Mouse (Mus musculus) c-Kit-positive CD71-positive TER-119-positive erythroid progenitor cells, embryonic 14.5 days (primary cell): ENCODE results near the gene Ndufv3.
A peak's percentile ranks its signal among the peaks of the same experiment; 100 is the strongest.

ENCODE experiments used
- DNase-seq: peaks from one replicate; pipeline ENCODE4 v3.0.0-alpha.2; 2013; ENCODE audit warnings: low spot score

The Ndufv3 gene

GRCm38 (mm10) chr17:31519946-31520838, at the start of gene Ndufv3, which contains the start of gene Wdr4:
Ndufv3 (plus strand) TSS chr17:31520115.
Wdr4 (minus strand) TSS chr17:31519980.
- DNase-seq: peak; percentile 100

- no peak for DNase-seq
Measured at GRCm38 (mm10) chr17:31470766-31471418, 49.0 kb upstream of the Ndufv3 start.

GRCm38 (mm10) chr17:31474388-31474787, 45.5 kb upstream of the Ndufv3 start:
- no peak for DNase-seq

DNA sequence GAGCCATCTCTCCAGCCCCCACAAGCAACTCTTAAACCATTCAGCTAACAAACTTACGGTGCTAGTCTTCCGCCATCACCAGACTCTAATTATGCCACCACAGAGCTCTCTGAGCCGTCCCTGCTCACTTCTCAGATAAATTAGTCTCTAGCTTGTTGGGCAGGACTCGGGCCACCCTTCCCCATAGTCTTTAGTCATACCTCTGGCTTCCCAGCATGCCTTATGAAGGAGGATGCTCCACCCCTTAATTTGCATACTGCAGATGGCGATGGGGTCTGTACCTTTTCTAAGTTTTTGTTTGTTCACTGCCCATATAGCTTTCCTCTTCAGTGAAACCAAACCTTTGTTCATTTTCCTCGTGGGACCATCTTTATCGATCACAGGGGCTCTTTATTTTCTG, 41.3 kb upstream of the Ndufv3 start:
- DNase-seq: no peak

DNA sequence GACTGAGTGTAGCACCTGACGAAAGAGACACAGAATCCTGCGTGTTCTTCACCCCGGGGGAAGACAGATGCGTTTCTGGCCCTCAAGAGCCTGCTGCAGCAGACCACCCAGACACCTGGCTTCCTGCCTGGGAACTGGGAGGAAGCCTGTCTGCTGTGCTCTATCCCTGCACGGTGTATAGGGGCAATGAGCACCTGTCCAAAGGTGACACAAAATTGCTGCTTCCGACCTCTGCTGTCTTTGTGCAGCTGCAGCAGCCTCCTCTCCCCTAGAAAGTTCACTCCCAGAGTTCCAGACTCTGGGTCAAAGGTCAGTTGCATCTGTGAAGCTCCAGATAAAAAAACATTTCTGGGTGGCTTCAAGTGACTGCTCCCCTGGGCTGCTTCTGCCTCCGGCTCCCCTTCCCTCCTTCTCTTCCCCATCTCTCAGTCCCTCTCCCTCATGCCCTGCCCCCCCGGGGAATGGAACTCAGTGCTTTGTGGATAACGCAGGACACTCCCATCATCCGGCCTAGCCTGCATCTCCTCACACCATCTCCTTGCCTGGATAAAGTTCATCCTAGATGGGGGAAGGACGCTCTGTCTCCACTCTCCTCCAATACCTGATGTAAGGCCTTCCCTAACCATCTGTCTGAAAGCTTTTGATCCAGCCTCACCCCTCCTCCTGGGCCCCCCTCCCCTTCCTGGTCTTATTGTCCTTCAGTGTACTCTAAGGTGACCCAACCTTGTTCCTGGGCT, 40.6 kb upstream of the Ndufv3 start:
- no peak for DNase-seq

DNA sequence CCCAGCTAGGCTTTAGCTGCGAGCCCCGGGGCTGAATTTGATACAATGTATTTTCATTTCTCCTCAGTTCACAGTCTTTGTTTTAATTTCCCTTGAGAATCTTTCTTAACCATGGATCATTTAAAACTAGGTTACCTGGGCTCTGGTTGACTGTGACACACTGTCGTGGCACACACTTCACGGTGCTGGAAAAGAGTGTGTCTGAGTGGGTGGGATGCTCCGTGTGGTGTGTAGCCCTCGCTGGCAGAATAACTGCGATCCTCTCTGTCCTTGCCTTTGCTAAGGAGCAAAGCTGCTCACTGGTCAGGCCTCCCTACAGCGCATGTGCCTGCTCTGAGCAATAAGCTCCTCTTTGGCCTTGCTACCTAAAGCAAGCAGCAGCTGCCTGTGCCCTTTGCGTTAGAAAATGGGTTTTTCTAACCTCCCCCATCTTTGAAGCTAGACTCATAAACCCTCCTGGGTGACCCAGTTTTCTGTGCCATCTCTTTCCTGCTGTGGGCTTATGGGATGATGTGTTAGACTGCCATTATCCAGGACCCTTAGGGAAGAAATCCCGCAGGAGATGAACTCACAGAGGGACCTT, 33.2 kb upstream of the Ndufv3 start:
- DNase-seq: no peak

- no peak for DNase-seq
Measured at GRCm38 (mm10) chr17:31487433-31488060, 32.4 kb upstream of the Ndufv3 start.

- no peak for DNase-seq
Measured at GRCm38 (mm10) chr17:31491355-31491754, 28.6 kb upstream of the Ndufv3 start.

GRCm38 (mm10) chr17:31492416-31492815, 27.5 kb upstream of the Ndufv3 start:
- peak; percentile 62 for DNase-seq

- DNase-seq: no peak
Measured at GRCm38 (mm10) chr17:31494989-31495388, 24.9 kb upstream of the Ndufv3 start.

- DNase-seq: no peak
Measured at GRCm38 (mm10) chr17:31497726-31498125, 22.2 kb upstream of the Ndufv3 start.

DNA sequence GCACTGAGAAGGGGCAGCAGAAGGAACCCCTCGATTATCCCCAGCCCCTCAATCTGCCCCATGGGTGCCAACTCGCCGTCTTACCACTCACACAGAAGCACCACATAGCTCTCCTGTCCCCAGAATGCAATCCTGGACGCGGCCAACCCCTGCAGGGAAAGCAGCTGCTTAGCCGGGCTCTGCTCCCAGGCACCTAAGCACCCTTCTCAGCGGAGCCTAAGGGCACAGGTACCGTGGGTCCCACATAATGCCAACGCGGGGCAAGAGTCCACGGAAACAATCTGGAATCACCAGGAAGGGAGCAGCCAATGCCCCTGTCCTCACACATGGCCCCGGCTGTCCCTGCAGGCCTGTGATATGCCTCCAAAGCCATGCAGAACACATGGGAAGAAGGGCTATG, 20.2 kb upstream of the Ndufv3 start:
- no peak for DNase-seq

DNA sequence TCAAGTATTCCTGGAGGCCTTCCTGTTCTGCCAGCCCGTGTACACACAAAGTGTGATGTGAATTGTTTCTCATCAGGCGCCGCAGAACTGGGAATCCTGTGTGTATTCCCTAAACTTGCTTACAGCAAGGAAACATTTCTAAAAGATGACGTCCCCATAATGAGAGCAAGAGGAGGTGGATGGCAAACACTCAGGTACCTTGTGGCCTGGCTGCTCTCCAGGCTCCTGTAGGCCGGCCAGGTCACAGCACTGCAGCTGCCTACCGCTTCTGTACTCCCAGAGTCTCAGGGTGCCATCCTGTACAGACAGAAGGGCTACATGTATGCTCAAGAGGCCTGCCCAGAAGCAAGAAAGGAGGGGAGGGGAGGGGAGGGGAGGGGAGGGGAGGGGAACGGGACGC, 19.5 kb upstream of the Ndufv3 start:
- no peak for DNase-seq

- no peak for DNase-seq
Measured at GRCm38 (mm10) chr17:31500908-31501307, 19.0 kb upstream of the Ndufv3 start.

GRCm38 (mm10) chr17:31502261-31502927, 17.5 kb upstream of the Ndufv3 start:
- DNase-seq: peak; percentile 67

DNA sequence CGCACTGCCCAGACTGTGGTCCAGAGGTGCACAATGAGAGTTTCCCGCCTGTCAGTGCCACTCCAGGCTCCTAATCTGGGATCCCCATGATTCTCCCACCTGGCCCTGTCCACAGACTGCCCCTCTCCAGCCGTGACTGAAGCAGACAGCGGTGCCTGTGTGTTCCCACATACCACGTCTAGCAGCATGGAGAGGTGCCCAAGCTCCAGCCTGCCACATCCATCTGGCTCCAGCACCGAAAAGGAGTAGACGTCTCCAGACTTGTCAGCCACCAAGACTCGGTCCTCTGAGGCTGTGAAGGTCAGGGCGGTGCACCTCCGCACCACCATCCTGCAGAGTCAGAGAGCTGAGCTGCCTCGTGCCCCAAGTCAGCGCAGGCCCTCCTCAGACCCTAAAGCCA, 16.6 kb upstream of the Ndufv3 start:
- DNase-seq: no peak

- no peak for DNase-seq
Measured at GRCm38 (mm10) chr17:31503936-31504335, 16.0 kb upstream of the Ndufv3 start.

GRCm38 (mm10) chr17:31505013-31505412, 14.9 kb upstream of the Ndufv3 start:
- no peak for DNase-seq

DNA sequence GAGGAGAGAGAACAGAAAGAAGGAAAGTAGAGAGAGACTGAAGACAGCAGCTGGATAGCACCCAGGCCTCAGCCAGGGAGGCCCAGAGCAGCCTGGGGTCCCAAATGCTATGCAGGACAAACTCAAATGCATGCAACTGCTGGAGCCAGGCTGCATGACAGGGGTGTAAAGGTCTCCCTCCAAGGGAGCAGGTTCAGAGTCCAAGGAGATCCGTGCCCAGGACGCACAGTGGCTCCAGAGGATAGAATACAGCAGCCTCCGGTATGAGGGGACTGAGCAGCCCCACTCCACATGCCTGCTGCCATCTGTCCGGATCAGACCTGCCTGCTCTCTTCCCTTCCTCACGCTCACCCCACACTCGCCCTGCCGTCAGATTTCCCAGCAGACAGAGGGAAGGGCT, 13.6 kb upstream of the Ndufv3 start:
- DNase-seq: no peak

DNA sequence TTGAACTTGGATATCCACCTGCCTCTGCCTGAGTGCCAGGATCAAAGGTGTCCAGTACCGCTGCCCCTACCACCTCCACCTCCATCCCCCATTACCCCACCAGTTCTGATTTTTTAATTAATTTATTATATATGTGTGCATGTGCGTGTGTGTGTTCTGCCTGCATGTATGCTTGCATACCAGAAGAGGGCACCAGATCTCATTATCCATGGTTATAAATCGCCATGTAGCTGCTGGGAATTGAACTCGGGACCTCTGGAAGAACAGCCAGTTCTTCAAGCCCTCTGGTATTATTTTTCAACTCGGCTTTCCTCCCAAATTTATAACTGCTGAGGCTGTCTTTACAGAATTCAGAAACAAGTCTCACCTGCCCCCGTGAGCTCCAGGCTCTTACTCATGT, 9.0 kb upstream of the Ndufv3 start:
- DNase-seq: peak; percentile 22

GRCm38 (mm10) chr17:31511792-31512495, 8.0 kb upstream of the Ndufv3 start:
- peak; percentile 85 for DNase-seq
